Mouse (Mus musculus): ENCODE data around the gene Itpr1.

- TF ChIP-seq CTCF (IDR thresholded peaks at IDR 0.05; ENCODE audit: insufficient read depth, low read depth, low read length) (no peak), POLR2A (IDR thresholded peaks at IDR 0.05; ENCODE audit: insufficient read depth, low read depth, low read length) (no peak)
Observed at GRCm38 (mm10) chr6:108338362-108338761, 125.5 kb downstream of the Itpr1 start.

Data from olfactory bulb, adult 2 months (tissue).